Mouse (Mus musculus) left cerebral cortex, adult 2 months (tissue): ENCODE measurements at regions not wholly inside any gene's neighbourhood (a gene's known extent, or its start where the extent isn't known, plus 50 kb on each side); places are given as distances from the start of the nearest gene placed in this dataset.

ENCODE experiments used
- DNase-seq, 2 experiments: peaks; one replicate each; pipeline ENCODE4 v3.0.0; 2021 to 2022; ENCODE audit warnings: low spot score in 2 of 2, mixed read lengths in 1 of 2; ENCODE audit errors: extremely low spot score in 1 of 2
- H3K27ac ChIP-seq: fragments of 200-600 bp; 2 replicates; pipeline ENCODE4 v1.8.1; 2022
- H3K4me3 ChIP-seq: fragments of 200-600 bp; 2 replicates; pipeline ENCODE4 v1.8.1; 2022
- CTCF ChIP-seq: fragments of 200-600 bp; IDR thresholded peaks from 2 replicates; pipeline ENCODE4 v1.8.1; 2022; ENCODE audit warnings: antibody characterized with exemption, mild to moderate bottlenecking, moderate library complexity
- intact Hi-C: fragments of 180-260 bp; cut with DNase I; formaldehyde crosslinking; loops from one replicate; pipeline ENCODE4 v1.15.1; 2025

DNA sequence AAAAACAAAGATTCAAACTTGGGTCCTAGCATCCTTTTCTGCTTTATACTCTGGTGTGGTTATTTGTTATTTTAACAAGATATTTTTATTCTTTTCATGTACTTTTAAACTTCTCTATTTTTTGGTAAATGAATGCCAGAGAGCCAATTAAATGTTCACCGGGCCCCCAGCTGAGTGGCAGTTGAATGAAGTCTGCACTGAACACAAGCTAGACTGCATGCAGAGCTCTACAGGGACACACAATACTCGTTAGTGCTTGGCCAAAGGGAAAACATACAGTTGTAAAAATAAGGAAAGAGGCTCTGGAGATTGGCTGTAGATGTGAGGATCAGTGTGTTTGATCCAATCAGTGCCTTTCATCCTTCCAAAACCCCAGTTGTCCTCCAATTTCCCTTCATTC lies 76.1 kb upstream of the C1qtnf7 start:
- DNase-seq = no peak
- TF ChIP-seq CTCF = no peak
- intact Hi-C loops = no loop called here
- Histone ChIP-seq H3K4me3 (no peak overlapping the region), H3K27ac (no peak overlapping the region)

DNA sequence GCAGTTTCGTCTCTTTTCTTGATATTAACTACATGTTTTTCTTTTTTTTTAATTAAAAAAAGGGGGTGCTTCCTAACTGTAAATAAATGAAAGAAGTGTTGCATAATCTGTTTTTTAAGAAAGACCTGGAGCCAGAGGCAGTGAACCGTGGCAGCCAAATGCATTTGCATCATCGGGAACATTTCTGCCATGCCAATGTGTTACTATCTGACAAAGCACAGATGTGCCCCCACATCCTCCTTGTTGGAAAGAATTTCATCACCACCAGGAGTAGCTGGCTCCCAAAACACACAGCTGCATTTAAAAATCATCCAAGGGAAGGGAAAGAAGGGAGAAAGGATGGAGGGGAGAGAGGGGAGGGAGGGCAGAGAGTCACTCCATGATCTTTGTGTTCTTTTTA lies 74.0 kb upstream of the C1qtnf7 start:
- TF ChIP-seq CTCF = no peak
- Histone ChIP-seq H3K4me3 (no peak overlapping the region), H3K27ac (no peak overlapping the region)
- no peak for DNase-seq
- intact Hi-C loops = no loop called here

GRCm38 (mm10) chr5:43444582-43445214 lies 70.6 kb upstream of the C1qtnf7 start:
- intact Hi-C loops = no loop called here
- no peak overlapping the region for H3K4me3 ChIP-seq
- H3K27ac ChIP-seq = no peak overlapping the region
- no peak for TF ChIP-seq CTCF
- no peak for DNase-seq

DNA sequence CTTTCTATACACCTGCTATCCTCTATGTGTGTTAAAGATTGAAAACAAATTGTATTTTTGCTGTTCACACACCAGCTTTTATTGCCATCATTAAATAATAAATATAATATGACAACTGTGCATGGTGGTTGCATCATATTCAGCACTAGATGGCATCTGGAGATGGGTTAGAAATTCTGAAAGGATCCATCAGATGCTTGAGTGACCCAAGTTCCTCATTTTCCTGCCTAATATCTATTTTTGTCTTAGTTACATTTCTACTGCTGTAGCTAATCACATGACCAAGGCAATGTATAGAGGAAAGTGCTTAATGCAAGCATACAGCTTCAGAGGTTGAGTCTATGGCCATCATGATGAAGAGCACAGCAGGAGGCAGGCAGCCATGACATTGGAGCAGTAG lies 69.7 kb upstream of the C1qtnf7 start:
- no peak overlapping the region for H3K4me3 ChIP-seq
- no peak for DNase-seq
- no peak overlapping the region for H3K27ac ChIP-seq
- no peak; the same call in 1 of the 2 replicates for TF ChIP-seq CTCF
- intact Hi-C loops = no loop called here

- no peak for TF ChIP-seq CTCF
- no peak for DNase-seq
- Histone ChIP-seq H3K4me3 (no peak overlapping the region), H3K27ac (no peak overlapping the region)
- intact Hi-C loops = no loop called here
These were observed 69.0 kb upstream of the C1qtnf7 start for GRCm38 (mm10) chr5:43446295-43446694.

DNA sequence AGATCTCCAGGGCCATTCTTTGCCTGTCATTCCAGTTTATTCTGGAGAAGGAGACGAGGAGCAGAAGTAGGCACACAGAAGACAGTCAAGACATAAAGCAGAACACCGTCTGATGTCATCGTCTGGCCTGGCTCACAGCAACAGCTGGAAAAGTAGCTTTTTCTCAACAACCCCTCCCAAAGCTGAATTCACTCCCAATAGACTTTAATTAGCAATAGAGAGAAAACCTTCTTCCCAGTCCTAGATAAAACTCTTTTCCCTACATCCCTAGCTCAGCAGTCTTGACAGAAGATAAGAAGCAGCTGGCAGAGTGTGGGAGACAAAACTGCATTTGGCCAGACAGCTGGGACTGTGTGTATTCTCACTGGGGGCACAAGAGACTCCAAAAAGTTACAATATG lies 59.3 kb upstream of the C1qtnf7 start:
- H3K4me3 ChIP-seq = no peak overlapping the region
- intact Hi-C loops = no loop called here
- no peak for DNase-seq

DNA sequence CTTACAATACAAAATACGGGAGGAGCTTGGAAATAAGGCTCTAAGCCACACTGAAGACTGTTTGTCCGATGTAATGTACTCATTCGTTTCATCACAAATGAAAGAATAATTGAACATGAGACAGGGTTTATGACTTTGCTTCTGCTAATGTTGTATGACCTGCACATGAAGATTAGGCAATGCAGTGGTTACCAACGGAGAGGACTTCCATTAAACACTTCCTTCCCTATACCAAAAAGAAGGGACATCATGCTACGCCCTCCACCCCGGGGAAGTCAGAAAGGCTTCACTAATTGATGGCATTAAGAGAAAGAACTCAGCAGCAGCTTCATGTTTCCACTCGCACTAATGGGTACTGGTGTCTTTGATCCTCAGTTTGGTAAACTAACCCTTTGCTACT lies 57.6 kb upstream of the C1qtnf7 start:
- intact Hi-C loops = no loop called here
- no peak overlapping the region for H3K4me3 ChIP-seq
- TF ChIP-seq CTCF = no peak
- H3K27ac ChIP-seq = no peak overlapping the region
- no peak for DNase-seq

More for the DNA sequence above, 59.3 kb upstream of the C1qtnf7 start:
- H3K27ac ChIP-seq = no peak overlapping the region
- TF ChIP-seq CTCF = no peak

DNA sequence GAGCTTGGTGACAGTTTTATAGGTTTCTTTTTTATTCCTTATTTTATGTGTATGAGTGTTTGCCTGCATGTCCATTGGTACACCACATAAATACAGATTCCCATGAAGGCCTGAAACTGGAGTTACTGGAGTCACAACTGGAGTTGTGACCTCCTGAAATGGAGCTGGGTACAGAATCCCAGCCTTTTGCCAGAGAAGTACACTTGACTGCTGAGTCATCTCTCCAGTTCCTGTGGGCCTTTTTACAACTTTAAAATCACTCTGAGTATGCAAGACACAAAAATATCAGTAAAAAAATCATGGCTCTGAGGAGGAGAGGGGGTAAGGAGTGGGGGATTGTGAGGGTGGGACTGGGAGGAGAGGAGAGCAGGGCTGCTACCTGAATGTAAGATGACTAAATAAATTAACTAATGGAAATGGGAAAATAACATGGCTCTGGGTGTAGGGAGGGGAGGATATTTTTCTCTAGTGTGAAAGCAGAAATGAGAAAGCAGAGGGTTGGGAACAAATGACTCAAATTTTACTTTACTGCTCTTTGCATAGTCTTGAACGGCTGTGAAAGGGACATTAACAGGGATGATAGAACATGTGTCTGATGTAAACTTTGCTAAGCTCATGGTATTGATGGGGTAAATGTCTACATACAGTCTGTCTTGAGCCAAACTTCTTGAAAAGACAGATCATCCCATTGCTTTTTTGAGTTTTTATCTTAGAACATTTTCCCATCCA lies 53.2 kb upstream of the C1qtnf7 start:
- no peak for TF ChIP-seq CTCF
- no peak for DNase-seq
- intact Hi-C loops = no loop called here
- no peak overlapping the region for H3K27ac ChIP-seq
- no peak overlapping the region for H3K4me3 ChIP-seq
